Mouse (Mus musculus) kidney, embryonic 15.5 days (tissue): ENCODE data around the gene Pccb. TPM values are rescaled to one million over a fixed set of nuclear protein-coding genes. Genes with fewer than 3 reads are reported as not detected.

ENCODE experiments used
- ATAC-seq: fragments of 200-750 bp; cut with Nextera tagmentation; replicated peaks from 2 replicates; pipeline ENCODE4 v1.8.0; 2017; ENCODE audit warnings: moderate TSS enrichment; ENCODE audit not compliant: low FRiP score
- H3K27ac ChIP-seq: fragments of 300-500 bp; sonication (generic); 2 replicates; pipeline ENCODE4 v1.5.1; 2015; ENCODE audit warnings: mild to moderate bottlenecking, inconsistent platforms
- H3K27me3 ChIP-seq: fragments of 300-500 bp; sonication (generic); 2 replicates; pipeline ENCODE4 v1.6.1; 2015; ENCODE audit warnings: inconsistent platforms
- H3K36me3 ChIP-seq: fragments of 300-500 bp; sonication (generic); 2 replicates; pipeline ENCODE4 v1.6.1; 2015; ENCODE audit warnings: inconsistent platforms
- H3K4me1 ChIP-seq: fragments of 300-500 bp; sonication (generic); 2 replicates; pipeline ENCODE4 v1.6.1; 2015; ENCODE audit warnings: inconsistent platforms
- H3K4me2 ChIP-seq: fragments of 300-500 bp; sonication (generic); 2 replicates; pipeline ENCODE4 v1.6.1; 2015; ENCODE audit warnings: moderate library complexity, mild to moderate bottlenecking, inconsistent platforms
- H3K4me3 ChIP-seq: fragments of 300-500 bp; sonication (generic); replicated peaks from 2 replicates; pipeline ENCODE4 v1.5.1; 2015; ENCODE audit warnings: mild to moderate bottlenecking, inconsistent platforms
- H3K9ac ChIP-seq: fragments of 300-500 bp; sonication (generic); 2 replicates; pipeline ENCODE4 v1.6.1; 2015; ENCODE audit warnings: mild to moderate bottlenecking, inconsistent platforms
- H3K9me3 ChIP-seq: fragments of 300-500 bp; sonication (generic); replicated peaks from 2 replicates; pipeline ENCODE4 v1.6.1; 2016; ENCODE audit warnings: inconsistent platforms
- WGBS: fragments of 180-500 bp; shearing (Covaris S2); methylation state at CpG from one replicate; pipeline ENCODE4 v1.1.7; 2015; ENCODE audit warnings: mixed read lengths; 5-methylcytosine and 5-hydroxymethylcytosine counted together
- polyA plus RNA-seq: library from polyadenylated mRNA; unstranded; fragments of >200 nt; fragmentation: Nextera tagmentation; extraction: Ambion mirVana; gene quantifications from 2 replicates; pipeline ENCODE4 v1.2.1, GENCODE M21; 2015

The Pccb gene
- polyA plus RNA-seq, 1 experiment from 2014 or later = 26.4 TPM

DNA sequence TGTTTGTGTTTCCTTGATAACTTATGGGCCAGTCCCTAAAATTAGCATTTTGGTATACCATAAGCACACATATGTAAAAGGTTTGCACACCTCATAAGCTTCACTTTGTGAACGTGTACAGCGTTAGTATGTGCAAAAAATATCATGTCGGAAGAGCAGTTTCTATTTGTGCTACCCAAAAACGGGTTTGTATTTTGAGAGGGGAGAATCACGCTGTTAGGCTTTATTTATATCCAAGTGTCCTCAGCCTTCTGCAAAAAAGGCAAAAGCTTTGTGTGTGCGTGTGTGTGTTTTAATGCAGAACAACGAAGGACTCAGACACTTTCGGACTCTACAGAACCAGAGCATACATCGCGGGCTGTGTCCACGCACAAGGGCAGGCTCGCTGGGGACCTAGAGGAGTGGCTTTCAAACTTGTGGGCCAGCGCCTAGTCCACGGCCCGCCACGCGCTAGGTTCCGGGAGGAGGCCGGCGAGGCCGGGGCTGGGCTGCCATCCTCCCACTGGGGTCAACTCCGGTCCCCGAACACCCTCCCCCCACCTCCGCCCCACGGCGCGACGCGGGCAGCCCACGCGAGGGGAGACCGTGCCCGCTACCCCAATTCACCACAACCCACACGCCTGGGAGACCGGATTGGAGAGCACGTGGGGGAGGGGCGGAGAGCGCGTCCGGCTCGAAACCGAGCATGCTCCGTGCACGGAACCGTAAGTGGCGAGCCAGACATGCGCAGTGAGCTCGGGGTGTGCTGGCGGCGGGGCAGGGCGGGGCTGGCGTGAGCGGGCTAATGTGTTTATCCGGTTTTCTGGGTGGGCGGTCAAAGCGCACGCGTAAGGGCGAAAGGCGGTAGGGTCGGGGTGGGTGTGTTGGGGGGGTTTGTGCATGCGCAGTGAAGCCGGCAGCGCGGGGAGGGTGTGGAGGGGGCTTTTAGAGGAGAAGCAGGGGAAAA is 38.6 kb upstream of the Pccb start:
- no peaks in the 10 kb centered on the region for H3K9me3 ChIP-seq
- ATAC-seq = peak; percentile 95
- peak overlapping the region; percentile 98 for H3K4me3 ChIP-seq
- H3K27me3 ChIP-seq = no peaks in the 10 kb centered on the region
- H3K27ac ChIP-seq = peak overlapping the region; percentile 95
- H3K4me2 ChIP-seq = peak overlapping the region; percentile 78
- H3K4me1 ChIP-seq = peaks cover 13% of the 10 kb centered on the region
- peak overlapping the region; percentile 73 for H3K9ac ChIP-seq
- no peaks in the 10 kb centered on the region for H3K36me3 ChIP-seq
- WGBS = 1% methylated on average over 57 of the region's 65 CpGs

DNA sequence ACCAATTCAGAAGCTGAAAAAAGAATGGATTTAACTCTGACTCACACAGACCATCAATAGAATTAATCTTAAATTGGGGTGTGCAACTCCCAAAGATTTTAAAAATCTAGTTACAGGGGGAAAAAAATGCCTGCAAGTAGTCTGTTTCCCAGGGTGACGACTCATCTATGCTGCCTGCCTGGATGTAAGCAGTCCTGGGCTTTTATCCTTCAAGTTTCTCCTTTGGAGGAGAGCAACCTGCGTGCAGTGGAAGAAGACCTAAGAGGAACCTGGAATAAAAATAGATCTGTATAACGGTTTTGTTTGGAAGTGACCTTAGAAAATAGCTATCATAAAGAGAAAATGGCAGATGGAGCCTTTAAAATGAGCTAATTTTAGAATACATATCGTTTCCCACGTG is 37.8 kb upstream of the Pccb start:
- ATAC-seq = no peak
- no peak overlapping the region for H3K27ac ChIP-seq
- peaks cover 8% of the 10 kb centered on the region for H3K4me1 ChIP-seq
- no peaks in the 10 kb centered on the region for H3K36me3 ChIP-seq
- H3K27me3 ChIP-seq = no peaks in the 10 kb centered on the region
- H3K4me3 ChIP-seq = no peak overlapping the region
- 50% methylated on average over 5 of the region's 5 CpGs for WGBS
- H3K4me2 ChIP-seq = peak overlapping the region; percentile 78
- H3K9me3 ChIP-seq = no peaks in the 10 kb centered on the region
- no peak overlapping the region for H3K9ac ChIP-seq

- no peaks in the 10 kb centered on the region for H3K27me3 ChIP-seq
- H3K27ac ChIP-seq = no peak overlapping the region
- 94% methylated on average over 3 of the region's 3 CpGs for WGBS
- no peak for ATAC-seq
- no peak overlapping the region for H3K4me2 ChIP-seq
- H3K9ac ChIP-seq = no peak overlapping the region
- peaks cover 6% of the 10 kb centered on the region; the same call in 1 of the 2 replicates for H3K4me1 ChIP-seq
- H3K4me3 ChIP-seq = no peak overlapping the region
- no peaks in the 10 kb centered on the region for H3K9me3 ChIP-seq
- H3K36me3 ChIP-seq = no peaks in the 10 kb centered on the region
Observed at GRCm38 (mm10) chr9:101069781-101070180, 35.1 kb upstream of the Pccb start.

DNA sequence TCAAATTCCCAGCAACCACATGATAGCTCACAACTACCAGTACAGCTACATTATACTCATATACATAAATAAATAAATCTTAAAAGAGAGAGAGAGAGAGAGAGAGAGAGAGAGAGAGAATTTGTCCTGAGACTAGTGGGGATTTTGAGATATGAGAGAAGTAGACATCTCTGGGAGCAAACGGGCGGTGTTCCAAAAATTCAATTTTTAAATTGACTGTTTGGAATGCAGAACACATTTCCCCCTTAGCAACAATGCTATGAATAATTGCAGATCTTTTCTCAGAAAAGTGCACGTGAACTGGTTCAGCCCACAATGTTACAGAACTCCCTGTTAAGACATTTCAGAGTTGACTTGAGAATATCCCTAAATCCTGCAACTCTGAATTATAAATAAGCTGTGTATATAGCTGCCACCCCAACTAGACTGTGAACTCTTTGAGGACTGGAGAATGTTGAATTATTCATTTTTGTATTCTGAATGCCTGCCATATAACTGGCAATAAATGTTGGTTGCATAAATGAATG is 30.4 kb upstream of the Pccb start:
- no peaks in the 10 kb centered on the region for H3K4me1 ChIP-seq
- no peak overlapping the region for H3K4me2 ChIP-seq
- no peaks in the 10 kb centered on the region for H3K27me3 ChIP-seq
- ATAC-seq = no peak
- H3K36me3 ChIP-seq = no peaks in the 10 kb centered on the region
- 83% methylated on average over 3 of the region's 3 CpGs for WGBS
- H3K27ac ChIP-seq = no peak overlapping the region
- H3K4me3 ChIP-seq = no peak overlapping the region
- no peaks in the 10 kb centered on the region for H3K9me3 ChIP-seq
- H3K9ac ChIP-seq = no peak overlapping the region

GRCm38 (mm10) chr9:101062253-101062780 is 27.6 kb upstream of the Pccb start:
- ATAC-seq = no peak
- H3K27ac ChIP-seq = no peak overlapping the region
- no peaks in the 10 kb centered on the region for H3K27me3 ChIP-seq
- H3K9ac ChIP-seq = no peak overlapping the region
- no peak overlapping the region for H3K4me3 ChIP-seq
- no peak overlapping the region for H3K4me2 ChIP-seq
- H3K9me3 ChIP-seq = no peaks in the 10 kb centered on the region
- WGBS = 50% methylated on average over 6 of the region's 6 CpGs
- no peaks in the 10 kb centered on the region for H3K4me1 ChIP-seq
- no peaks in the 10 kb centered on the region for H3K36me3 ChIP-seq

- Histone ChIP-seq H3K27me3 (no peaks in the 10 kb centered on the region), H3K4me2 (no peak overlapping the region), H3K27ac (no peak overlapping the region), H3K9ac (no peak overlapping the region), H3K4me1 (no peaks in the 10 kb centered on the region), H3K9me3 (no peaks in the 10 kb centered on the region), H3K4me3 (no peak overlapping the region), H3K36me3 (no peaks in the 10 kb centered on the region)
- 62% methylated on average over 11 of the region's 11 CpGs for WGBS
- no peak for ATAC-seq
Observed at GRCm38 (mm10) chr9:101061035-101061434, 26.3 kb upstream of the Pccb start.

DNA sequence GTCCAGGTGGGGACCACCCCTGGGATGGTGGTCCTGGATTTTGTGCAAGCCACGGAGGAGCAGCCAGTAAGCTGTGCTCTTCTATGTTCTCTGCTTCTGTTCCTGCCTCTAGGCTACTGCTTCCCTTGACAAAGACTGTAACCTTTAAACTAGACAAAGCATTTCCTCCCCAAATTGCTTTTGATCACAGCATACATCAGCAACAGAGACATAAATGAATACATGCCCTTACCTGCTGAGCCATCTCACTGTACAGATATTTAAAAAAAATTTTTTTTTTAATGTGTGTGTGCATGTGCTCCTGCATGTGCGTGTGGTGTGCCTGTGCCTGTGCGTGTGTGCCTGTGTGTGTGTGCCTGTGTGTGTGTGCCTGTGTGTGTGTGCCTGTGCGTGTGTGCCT is 22.5 kb upstream of the Pccb start:
- no peak overlapping the region for H3K27ac ChIP-seq
- no peak overlapping the region for H3K4me3 ChIP-seq
- no peaks in the 10 kb centered on the region for H3K36me3 ChIP-seq
- no peak for ATAC-seq
- 94% methylated on average over 4 of the region's 4 CpGs for WGBS
- no peaks in the 10 kb centered on the region for H3K9me3 ChIP-seq
- H3K4me1 ChIP-seq = no peaks in the 10 kb centered on the region
- H3K9ac ChIP-seq = no peak overlapping the region
- no peak overlapping the region for H3K4me2 ChIP-seq
- H3K27me3 ChIP-seq = no peaks in the 10 kb centered on the region

- WGBS = 68% methylated on average over 14 of the region's 14 CpGs
- H3K9me3 ChIP-seq = no peaks in the 10 kb centered on the region
- no peak overlapping the region for H3K4me3 ChIP-seq
- no peak overlapping the region for H3K27ac ChIP-seq
- H3K9ac ChIP-seq = no peak overlapping the region
- H3K4me2 ChIP-seq = no peak overlapping the region
- no peaks in the 10 kb centered on the region for H3K4me1 ChIP-seq
- H3K27me3 ChIP-seq = no peaks in the 10 kb centered on the region
- ATAC-seq = no peak
- no peaks in the 10 kb centered on the region for H3K36me3 ChIP-seq
Observed at GRCm38 (mm10) chr9:101053279-101053678, 18.6 kb upstream of the Pccb start.

- H3K27me3 ChIP-seq = no peaks in the 10 kb centered on the region
- H3K9ac ChIP-seq = no peak overlapping the region
- H3K36me3 ChIP-seq = no peaks in the 10 kb centered on the region
- no peak for ATAC-seq
- H3K9me3 ChIP-seq = no peaks in the 10 kb centered on the region
- no peaks in the 10 kb centered on the region for H3K4me1 ChIP-seq
- no peak overlapping the region for H3K4me3 ChIP-seq
- 72% methylated on average over 6 of the region's 6 CpGs for WGBS
- no peak overlapping the region for H3K27ac ChIP-seq
- no peak overlapping the region for H3K4me2 ChIP-seq
Observed at GRCm38 (mm10) chr9:101052691-101053090, 18.0 kb upstream of the Pccb start.

DNA sequence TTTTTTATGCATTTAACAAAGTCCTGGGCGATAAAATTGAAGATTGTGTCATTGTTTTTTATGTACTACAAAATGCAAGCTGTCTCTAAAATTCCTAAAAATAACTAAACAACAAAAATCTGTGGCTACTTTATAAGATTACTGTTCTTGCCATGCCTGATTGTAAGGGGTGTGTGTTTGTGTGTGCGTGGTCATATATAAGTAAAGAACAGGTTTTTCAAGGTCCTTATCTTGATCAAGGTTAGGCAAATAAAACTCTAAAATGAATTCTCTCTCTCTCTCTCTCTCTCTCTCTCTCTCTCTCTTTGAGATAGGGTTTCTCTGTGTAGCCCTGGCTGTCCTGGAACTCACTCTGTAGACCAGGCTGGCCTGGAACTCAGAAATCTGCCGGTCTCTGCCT is 17.3 kb upstream of the Pccb start:
- WGBS = 84% methylated on average over 3 of the region's 3 CpGs
- no peak for ATAC-seq
- no peaks in the 10 kb centered on the region for H3K4me1 ChIP-seq
- no peak overlapping the region for H3K9ac ChIP-seq
- H3K9me3 ChIP-seq = no peaks in the 10 kb centered on the region
- H3K4me3 ChIP-seq = no peak overlapping the region
- no peak overlapping the region for H3K27ac ChIP-seq
- H3K36me3 ChIP-seq = no peaks in the 10 kb centered on the region
- no peak overlapping the region for H3K4me2 ChIP-seq
- no peaks in the 10 kb centered on the region for H3K27me3 ChIP-seq

DNA sequence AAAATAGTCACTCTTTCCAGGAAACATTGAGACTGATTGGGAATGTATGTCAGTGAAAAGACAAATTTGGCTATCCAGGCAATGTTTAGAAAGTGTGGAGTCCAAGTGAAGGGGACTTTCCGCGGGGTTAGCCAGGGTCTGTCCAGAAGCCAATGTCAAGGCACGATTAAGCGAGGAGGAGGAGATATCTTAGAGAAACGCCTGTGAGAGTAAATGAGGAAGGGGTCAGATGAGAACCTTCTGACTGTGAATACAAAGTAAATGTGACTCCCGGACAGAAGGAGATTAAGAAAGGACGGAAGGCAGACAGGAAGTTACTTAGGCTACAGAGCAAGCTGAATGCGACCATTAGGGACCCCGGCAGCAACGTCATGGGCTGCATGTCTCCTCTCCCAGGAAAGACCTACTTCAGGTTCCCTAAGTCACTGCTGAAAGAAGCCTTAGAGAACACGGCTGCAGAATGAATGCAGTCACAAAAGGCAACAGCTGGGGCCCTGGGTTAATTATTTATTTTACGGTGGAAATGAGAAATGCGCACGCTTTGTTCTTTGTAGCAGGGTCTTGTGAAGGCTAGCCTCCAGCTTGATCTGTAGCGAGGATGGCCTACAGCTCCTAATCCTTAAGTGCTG is 11.1 kb upstream of the Pccb start:
- no peak overlapping the region for H3K9ac ChIP-seq
- H3K4me2 ChIP-seq = 0 out of 2 replicates have a peak overlapping the region, but pooled peaks have one; percentile 7
- no peak overlapping the region for H3K4me3 ChIP-seq
- H3K27me3 ChIP-seq = no peaks in the 10 kb centered on the region
- 0 out of 2 replicates have a peak, but pooled peaks have one; percentile 38 for ATAC-seq
- H3K27ac ChIP-seq = peak overlapping the region; percentile 56
- WGBS = 51% methylated on average over 15 of the region's 15 CpGs
- H3K4me1 ChIP-seq = peaks cover 13% of the 10 kb centered on the region; the same call in 1 of the 2 replicates
- H3K9me3 ChIP-seq = no peaks in the 10 kb centered on the region
- no peaks in the 10 kb centered on the region for H3K36me3 ChIP-seq

GRCm38 (mm10) chr9:101042249-101042648 is 7.6 kb upstream of the Pccb start:
- no peak overlapping the region for H3K27ac ChIP-seq
- no peaks in the 10 kb centered on the region for H3K9me3 ChIP-seq
- no peak overlapping the region for H3K4me2 ChIP-seq
- H3K4me1 ChIP-seq = peaks cover 24% of the 10 kb centered on the region
- WGBS = 69% methylated on average over 9 of the region's 9 CpGs
- no peaks in the 10 kb centered on the region for H3K27me3 ChIP-seq
- H3K36me3 ChIP-seq = no peaks in the 10 kb centered on the region
- no peak for ATAC-seq
- no peak overlapping the region for H3K4me3 ChIP-seq
- H3K9ac ChIP-seq = no peak overlapping the region
